Mouse (Mus musculus) hindbrain, embryonic 15.5 days (tissue): ENCODE measurements at regions not wholly inside any gene's neighbourhood (a gene's known extent, or its start where the extent isn't known, plus 50 kb on each side); places are given as distances from the start of the nearest gene placed in this dataset.

Experiments
- ATAC-seq: fragments of 200-750 bp; cut with Nextera tagmentation; 2 replicates; pipeline ENCODE4 v1.8.0; 2017; ENCODE audit warnings: low read depth, moderate number of reproducible peaks, moderate TSS enrichment; ENCODE audit not compliant: low FRiP score
- H3K27ac ChIP-seq: fragments of 300-500 bp; sonication (generic); replicated peaks from 2 replicates; pipeline ENCODE4 v1.5.1; 2015; ENCODE audit warnings: mild to moderate bottlenecking, inconsistent platforms
- H3K27me3 ChIP-seq: fragments of 300-500 bp; sonication (generic); 2 replicates; pipeline ENCODE4 v1.6.1; 2015; ENCODE audit warnings: control low read depth, inconsistent platforms
- H3K36me3 ChIP-seq: fragments of 300-500 bp; sonication (generic); 2 replicates; pipeline ENCODE4 v1.6.1; 2015; ENCODE audit warnings: control low read depth, inconsistent platforms
- H3K4me1 ChIP-seq: fragments of 300-500 bp; sonication (generic); replicated peaks from 2 replicates; pipeline ENCODE4 v1.6.1; 2015; ENCODE audit warnings: control low read depth, inconsistent platforms
- H3K4me2 ChIP-seq: fragments of 300-500 bp; sonication (generic); 2 replicates; pipeline ENCODE4 v1.6.1; 2015; ENCODE audit warnings: moderate library complexity, mild to moderate bottlenecking, inconsistent platforms
- H3K4me3 ChIP-seq: fragments of 300-500 bp; sonication (generic); 2 replicates; pipeline ENCODE4 v1.5.1; 2015; ENCODE audit warnings: mild to moderate bottlenecking, inconsistent platforms
- H3K9ac ChIP-seq: fragments of 300-500 bp; sonication (generic); 2 replicates; pipeline ENCODE4 v1.6.1; 2015; ENCODE audit warnings: inconsistent platforms
- H3K9me3 ChIP-seq: fragments of 300-500 bp; sonication (generic); 2 replicates; pipeline ENCODE4 v1.6.1; 2016; ENCODE audit warnings: control low read depth, inconsistent platforms
- WGBS: fragments of 180-500 bp; shearing (Covaris S2); methylation state at CpG from one replicate; pipeline ENCODE4 v1.1.7; 2015; 5-methylcytosine and 5-hydroxymethylcytosine counted together

DNA sequence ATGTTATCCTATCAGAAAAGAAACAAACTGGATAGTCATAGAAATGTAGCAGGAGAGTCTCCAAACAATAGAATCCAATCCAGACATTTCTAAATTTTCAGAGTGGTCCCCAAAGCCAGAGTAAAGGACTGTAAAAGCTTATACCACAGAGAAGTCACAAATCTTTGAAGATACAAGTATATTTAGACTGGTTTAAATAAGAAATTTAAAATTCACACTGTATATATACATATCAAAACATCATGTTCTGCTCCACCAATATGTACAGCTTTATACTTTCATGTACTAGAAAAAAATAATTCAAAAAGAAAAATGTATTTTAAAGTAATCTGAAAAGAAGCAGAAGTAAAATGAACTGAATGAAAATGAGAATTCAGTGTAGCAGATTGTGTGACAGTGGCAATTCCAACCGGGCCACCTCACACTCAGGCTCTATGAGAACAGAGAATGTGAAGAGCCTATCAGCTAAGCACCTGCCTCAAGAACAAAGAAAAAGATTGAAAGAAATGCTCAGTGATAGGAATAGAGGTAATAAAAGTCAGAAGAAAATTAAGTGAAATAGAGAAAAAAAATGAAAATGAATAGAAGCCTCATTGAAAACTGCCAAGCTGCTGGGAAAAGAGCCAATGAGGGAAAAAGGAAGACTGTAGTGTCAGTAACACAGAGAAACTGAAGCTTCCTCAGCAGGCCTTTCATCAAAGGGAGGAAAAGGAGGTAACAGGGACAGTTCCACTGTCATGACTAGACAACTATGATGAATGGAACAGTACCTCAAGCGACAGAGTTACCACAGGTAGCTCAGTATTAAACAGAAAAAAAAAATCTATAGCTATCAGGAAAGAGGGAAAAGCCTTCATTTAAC lies 209.5 kb downstream of the Cst10 start:
- Histone ChIP-seq H3K9me3 (no peaks in the 10 kb centered on the region), H3K4me3 (no peak overlapping the region), H3K36me3 (no peaks in the 10 kb centered on the region), H3K9ac (no peak overlapping the region), H3K4me1 (no peaks in the 10 kb centered on the region), H3K27ac (no peak overlapping the region), H3K27me3 (no peaks in the 10 kb centered on the region), H3K4me2 (no peak overlapping the region)
- WGBS, result 69% methylated on average over 2 of the region's 2 CpGs
- no peak for ATAC-seq

DNA sequence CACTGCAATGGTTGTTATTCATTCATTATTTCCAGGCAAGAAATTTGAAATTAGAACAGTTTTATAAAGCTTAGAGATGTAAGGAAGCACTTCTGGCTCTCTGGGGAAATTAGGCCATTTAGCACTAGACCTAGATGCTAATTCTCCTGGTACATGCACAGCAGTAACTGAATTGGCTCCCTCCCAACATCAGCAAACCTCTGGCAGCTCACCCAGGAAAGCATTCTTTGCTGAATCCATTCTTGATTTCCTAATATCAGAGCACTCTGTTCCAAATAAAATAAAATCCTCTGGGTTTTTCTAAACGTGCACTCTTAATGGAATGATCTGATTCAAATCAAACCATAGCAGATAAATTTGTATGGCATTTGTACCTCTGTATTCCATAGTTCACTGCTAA lies 203.4 kb upstream of the Syndig1 start:
- Histone ChIP-seq H3K27me3 (no peaks in the 10 kb centered on the region), H3K4me3 (no peak overlapping the region), H3K4me1 (no peaks in the 10 kb centered on the region), H3K36me3 (no peaks in the 10 kb centered on the region), H3K4me2 (no peak overlapping the region), H3K27ac (no peak overlapping the region), H3K9ac (no peak overlapping the region), H3K9me3 (no peaks in the 10 kb centered on the region)
- WGBS, result 46% methylated on average over 1 of the region's 1 CpGs
- peak; percentile 48; the same call in 1 of the 2 replicates for ATAC-seq

DNA sequence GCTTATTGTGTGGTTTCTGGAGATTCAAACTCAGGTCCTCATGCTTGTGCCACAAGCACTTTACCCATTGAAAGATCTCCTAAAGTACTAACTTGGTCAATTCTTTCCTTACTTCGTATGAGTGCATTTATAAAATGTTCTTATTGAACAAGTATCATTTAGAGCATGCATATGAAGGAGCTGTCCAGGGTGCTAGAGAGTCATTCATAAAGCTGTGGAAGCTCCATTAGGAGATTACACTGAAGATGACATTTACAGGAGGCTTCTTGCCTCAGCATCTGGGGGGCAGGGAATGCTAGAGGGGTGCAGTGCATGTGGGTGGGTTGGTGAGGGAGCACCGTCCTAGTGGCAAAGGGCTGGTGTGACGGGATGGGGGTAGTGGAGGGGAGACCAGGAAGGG lies 187.8 kb upstream of the Syndig1 start:
- Histone ChIP-seq H3K27ac (no peak overlapping the region), H3K4me3 (no peak overlapping the region), H3K9ac (no peak overlapping the region), H3K36me3 (no peaks in the 10 kb centered on the region), H3K9me3 (no peaks in the 10 kb centered on the region), H3K27me3 (no peaks in the 10 kb centered on the region), H3K4me2 (no peak overlapping the region), H3K4me1 (no peaks in the 10 kb centered on the region)
- ATAC-seq, result no peak
- WGBS, result 90% methylated on average over 3 of the region's 3 CpGs

GRCm38 (mm10) chr2:149651829-149652228 lies 177.2 kb upstream of the Syndig1 start:
- no peak overlapping the region for H3K9ac ChIP-seq
- ATAC-seq, result no peak
- H3K9me3 ChIP-seq, result no peaks in the 10 kb centered on the region
- WGBS, result 60% methylated on average over 2 of the region's 2 CpGs
- no peaks in the 10 kb centered on the region for H3K4me1 ChIP-seq
- no peak overlapping the region for H3K27ac ChIP-seq
- H3K36me3 ChIP-seq, result no peaks in the 10 kb centered on the region
- H3K4me2 ChIP-seq, result no peak overlapping the region
- no peak overlapping the region for H3K4me3 ChIP-seq
- H3K27me3 ChIP-seq, result no peaks in the 10 kb centered on the region

DNA sequence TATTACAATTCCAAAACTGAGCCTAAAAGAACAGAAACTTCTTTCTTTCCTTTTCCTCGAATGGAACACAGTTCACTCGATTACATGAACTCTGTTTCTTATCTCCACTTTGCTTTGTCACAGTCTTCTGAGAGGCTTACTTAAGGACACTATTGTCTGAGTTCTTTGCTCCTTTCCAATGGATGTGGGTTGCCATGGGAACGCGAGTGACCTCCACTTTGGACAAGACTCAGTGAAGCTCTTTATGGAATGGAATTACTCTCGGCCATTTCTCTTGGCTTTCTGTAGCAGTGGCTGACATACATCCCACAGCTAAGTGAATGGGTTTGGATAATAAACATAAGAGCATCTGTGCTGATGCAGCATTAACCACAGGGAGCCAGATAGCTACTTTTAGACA lies 167.9 kb upstream of the Syndig1 start:
- Histone ChIP-seq H3K36me3 (no peaks in the 10 kb centered on the region), H3K27me3 (no peaks in the 10 kb centered on the region), H3K27ac (no peak overlapping the region), H3K4me1 (no peaks in the 10 kb centered on the region), H3K4me2 (no peak overlapping the region), H3K9ac (no peak overlapping the region), H3K4me3 (no peak overlapping the region), H3K9me3 (no peaks in the 10 kb centered on the region)
- no peak for ATAC-seq
- 39% methylated on average over 5 of the region's 5 CpGs for WGBS

DNA sequence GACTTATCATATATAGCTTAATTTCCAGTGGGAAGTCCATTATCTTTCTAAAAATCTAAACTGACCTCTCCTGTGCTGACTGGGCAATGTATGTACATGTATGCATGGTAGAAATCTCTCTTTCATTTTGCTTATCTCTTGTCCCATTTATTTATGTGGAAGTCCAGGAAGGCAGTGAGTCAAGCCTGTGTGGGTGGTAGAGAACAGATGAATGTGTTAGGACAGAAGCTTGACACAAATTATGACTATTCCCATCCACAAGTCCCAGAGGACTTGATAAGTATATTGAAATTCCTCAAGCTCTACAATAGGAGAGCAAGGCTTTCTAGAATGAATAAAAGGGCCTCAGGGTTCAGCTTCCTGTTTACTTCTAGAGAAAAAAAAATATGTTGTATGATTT lies 164.6 kb upstream of the Syndig1 start:
- Histone ChIP-seq H3K27ac (no peak overlapping the region), H3K9me3 (no peaks in the 10 kb centered on the region), H3K36me3 (no peaks in the 10 kb centered on the region), H3K27me3 (no peaks in the 10 kb centered on the region), H3K4me2 (no peak overlapping the region), H3K4me3 (no peak overlapping the region), H3K9ac (no peak overlapping the region), H3K4me1 (no peaks in the 10 kb centered on the region)
- no peak for ATAC-seq

DNA sequence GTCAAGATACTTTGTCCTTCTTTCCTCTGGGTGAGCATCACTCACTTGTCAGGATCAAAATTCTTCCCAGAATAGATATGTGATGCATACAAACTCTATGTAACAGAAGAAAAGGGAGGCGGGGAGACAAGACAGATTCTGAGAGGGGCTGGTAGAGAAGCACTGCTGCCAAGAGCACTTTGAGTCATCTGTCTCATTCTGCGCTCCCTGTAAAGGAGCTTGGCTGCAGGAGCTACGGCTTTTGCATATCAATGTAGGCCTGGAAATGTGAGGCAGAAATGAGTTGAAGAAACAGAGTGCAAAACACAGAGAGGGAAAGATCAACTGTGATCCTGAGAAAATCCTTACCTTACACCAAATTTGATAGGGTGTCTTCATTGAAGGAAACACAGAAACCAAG lies 162.6 kb upstream of the Syndig1 start:
- H3K4me3 ChIP-seq, result no peak overlapping the region
- H3K27ac ChIP-seq, result no peak overlapping the region
- no peaks in the 10 kb centered on the region for H3K9me3 ChIP-seq
- no peak overlapping the region for H3K9ac ChIP-seq
- no peaks in the 10 kb centered on the region for H3K4me1 ChIP-seq
- H3K27me3 ChIP-seq, result no peaks in the 10 kb centered on the region
- no peak overlapping the region for H3K4me2 ChIP-seq
- ATAC-seq, result peak; percentile 63; the same call in 1 of the 2 replicates
- WGBS, result 55% methylated on average over 3 of the region's 3 CpGs
- no peaks in the 10 kb centered on the region for H3K36me3 ChIP-seq

DNA sequence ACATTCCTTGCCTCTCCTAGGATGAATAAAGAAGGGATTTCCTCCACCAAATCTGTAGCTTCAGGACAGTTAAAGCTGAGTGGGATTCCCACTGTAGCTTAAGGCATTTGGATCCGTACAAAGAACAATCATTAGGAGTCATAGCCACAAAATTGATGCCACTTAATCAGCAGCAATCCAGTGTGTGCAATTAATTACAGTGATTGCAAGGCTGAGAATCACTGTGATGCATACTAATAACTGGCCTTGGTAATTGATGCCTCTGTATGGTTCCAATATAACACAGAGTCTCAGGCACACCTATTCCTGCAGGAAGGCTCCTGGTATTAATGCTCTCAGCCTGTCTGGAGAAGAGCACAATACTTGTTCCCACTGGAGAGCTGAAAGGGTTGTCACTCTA lies 157.1 kb upstream of the Syndig1 start:
- H3K27ac ChIP-seq, result no peak overlapping the region
- H3K27me3 ChIP-seq, result no peaks in the 10 kb centered on the region
- peak; percentile 42; the same call in 1 of the 2 replicates for ATAC-seq
- H3K4me1 ChIP-seq, result no peaks in the 10 kb centered on the region
- 43% methylated on average over 1 of the region's 1 CpGs for WGBS
- no peak overlapping the region for H3K9ac ChIP-seq
- no peak overlapping the region for H3K4me2 ChIP-seq
- no peaks in the 10 kb centered on the region for H3K36me3 ChIP-seq
- H3K9me3 ChIP-seq, result no peaks in the 10 kb centered on the region
- H3K4me3 ChIP-seq, result no peak overlapping the region

GRCm38 (mm10) chr2:149679822-149680459 lies 149.1 kb upstream of the Syndig1 start:
- 62% methylated on average over 2 of the region's 2 CpGs for WGBS
- H3K9me3 ChIP-seq, result no peaks in the 10 kb centered on the region
- H3K4me1 ChIP-seq, result no peaks in the 10 kb centered on the region
- no peaks in the 10 kb centered on the region for H3K36me3 ChIP-seq
- no peaks in the 10 kb centered on the region for H3K27me3 ChIP-seq
- H3K9ac ChIP-seq, result no peak overlapping the region
- no peak overlapping the region for H3K27ac ChIP-seq
- no peak overlapping the region for H3K4me2 ChIP-seq
- no peak overlapping the region for H3K4me3 ChIP-seq
- peak; percentile 45; the same call in 1 of the 2 replicates for ATAC-seq

DNA sequence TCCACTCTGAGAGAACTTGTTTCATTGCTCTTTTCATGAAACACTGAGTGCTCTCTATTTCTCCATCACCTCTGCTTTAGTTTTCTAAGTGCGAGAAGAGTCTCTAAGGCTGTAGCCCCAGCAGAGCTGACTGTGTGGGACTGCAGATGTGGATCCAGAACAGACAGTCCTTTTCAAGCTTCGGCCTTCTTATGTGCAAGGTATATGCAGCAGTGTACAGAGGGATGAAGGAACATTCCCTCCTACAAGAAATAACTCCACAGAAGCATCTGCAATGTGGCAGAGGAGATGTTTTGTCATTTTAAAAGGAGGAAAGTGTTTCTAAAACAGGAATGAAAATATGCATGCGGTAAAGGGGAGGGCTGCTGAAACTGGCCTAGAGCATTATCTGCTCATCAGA lies 106.7 kb upstream of the Syndig1 start:
- WGBS, result 85% methylated on average over 3 of the region's 3 CpGs
- H3K36me3 ChIP-seq, result no peaks in the 10 kb centered on the region
- ATAC-seq, result no peak
- H3K27ac ChIP-seq, result no peak overlapping the region
- H3K4me1 ChIP-seq, result no peaks in the 10 kb centered on the region
- H3K9ac ChIP-seq, result no peak overlapping the region
- no peak overlapping the region for H3K4me2 ChIP-seq
- no peaks in the 10 kb centered on the region for H3K9me3 ChIP-seq
- H3K27me3 ChIP-seq, result no peaks in the 10 kb centered on the region
- no peak overlapping the region for H3K4me3 ChIP-seq

DNA sequence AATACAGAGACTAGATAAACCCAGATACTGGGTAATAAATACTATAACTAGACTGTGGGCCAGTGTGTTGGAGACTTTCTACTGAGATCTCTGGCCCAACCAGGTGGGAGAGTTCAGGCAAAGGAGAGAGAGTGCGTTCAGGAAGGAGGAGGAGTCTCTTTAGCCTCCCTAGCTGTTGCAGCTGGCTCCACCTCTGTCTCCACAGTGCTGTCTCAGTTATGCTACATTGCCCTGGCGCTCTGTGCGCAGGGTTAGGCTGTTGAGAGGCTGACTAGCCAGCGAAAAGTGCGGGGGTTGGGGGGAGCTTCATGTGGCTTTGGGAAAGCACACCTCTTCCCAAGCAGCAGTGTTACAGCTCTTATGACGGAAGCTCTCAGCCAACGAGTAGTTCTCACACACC lies 104.7 kb upstream of the Syndig1 start:
- ATAC-seq, result no peak
- WGBS, result 32% methylated on average over 7 of the region's 7 CpGs

GRCm38 (mm10) chr2:149725932-149726331 lies 103.1 kb upstream of the Syndig1 start:
- Histone ChIP-seq H3K27me3 (no peaks in the 10 kb centered on the region), H3K9me3 (no peaks in the 10 kb centered on the region), H3K4me2 (no peak overlapping the region), H3K36me3 (no peaks in the 10 kb centered on the region), H3K4me3 (no peak overlapping the region), H3K9ac (no peak overlapping the region), H3K27ac (no peak overlapping the region), H3K4me1 (no peaks in the 10 kb centered on the region)
- no peak for ATAC-seq
- WGBS, result 85% methylated on average over 3 of the region's 3 CpGs

More for the DNA sequence above, 104.7 kb upstream of the Syndig1 start:
- Histone ChIP-seq H3K4me3 (no peak overlapping the region), H3K4me1 (no peaks in the 10 kb centered on the region), H3K9me3 (no peaks in the 10 kb centered on the region), H3K27me3 (no peaks in the 10 kb centered on the region), H3K36me3 (no peaks in the 10 kb centered on the region), H3K9ac (no peak overlapping the region), H3K4me2 (no peak overlapping the region), H3K27ac (no peak overlapping the region)
